Mouse (Mus musculus) myocyte (in vitro differentiated cells): ENCODE data around the gene Wdr38. TPM values are rescaled to one million over a fixed set of nuclear protein-coding genes. Genes with fewer than 3 reads are reported as not detected.

ENCODE experiments used
- H3K27me3 ChIP-seq: one replicate; pipeline ENCODE4 v1.6.1; 2011; ENCODE audit not compliant: control insufficient read depth, insufficient read depth, insufficient read length
- H3K36me3 ChIP-seq: one replicate; pipeline ENCODE4 v1.6.1; 2011; ENCODE audit not compliant: control insufficient read depth, insufficient read depth
- H3K4me2 ChIP-seq: one replicate; pipeline ENCODE4 v1.6.1; 2011; ENCODE audit warnings: low read depth, control low read depth
- H3K4me3 ChIP-seq: one replicate; pipeline ENCODE4 v1.5.1; 2011; ENCODE audit warnings: mild to moderate bottlenecking, control low read depth, moderate library complexity
- H3K79me2 ChIP-seq: one replicate; pipeline ENCODE4 v1.6.1; 2011; ENCODE audit not compliant: control insufficient read depth, insufficient read depth
- H3ac ChIP-seq: one replicate; pipeline ENCODE4 v1.6.1; 2011; ENCODE audit not compliant: control insufficient read depth, insufficient read length
- CEBPB ChIP-seq: IDR thresholded peaks from 2 replicates; pipeline ENCODE4 v1.6.1; 2011; ENCODE audit warnings: mild to moderate bottlenecking, moderate library complexity; ENCODE audit not compliant: poor library complexity, insufficient read depth, severe bottlenecking
- E2F4 ChIP-seq: IDR thresholded peaks from one replicate; pipeline ENCODE4 v1.6.1; 2011; ENCODE audit warnings: mild to moderate bottlenecking, control low read depth, moderate library complexity; ENCODE audit not compliant: insufficient read depth
- MAX ChIP-seq: IDR thresholded peaks from one replicate; pipeline ENCODE4 v1.6.1; 2011; ENCODE audit warnings: low read depth, mild to moderate bottlenecking, control low read depth
- MYOD1 ChIP-seq, 3 experiments: IDR thresholded peaks; one replicate each; pipeline ENCODE4 v1.6.1; 2011; ENCODE audit warnings: control low read depth in 2 of 3, low read depth in 2 of 3, mild to moderate bottlenecking in 2 of 3, moderate library complexity in 1 of 3; ENCODE audit not compliant: insufficient read length in 2 of 3, control insufficient read depth in 1 of 3
- MYOG ChIP-seq, 3 experiments: IDR thresholded peaks; one replicate each; pipeline ENCODE4 v1.6.1; 2011; ENCODE audit warnings: control low read depth in 2 of 3, low read depth in 2 of 3, mild to moderate bottlenecking in 2 of 3; ENCODE audit not compliant: insufficient read length in 2 of 3, control insufficient read depth in 1 of 3, insufficient read depth in 1 of 3
- POLR2A ChIP-seq: IDR thresholded peaks from one replicate; pipeline ENCODE4 v1.6.1; 2011; ENCODE audit warnings: low read depth, mild to moderate bottlenecking, control low read depth, moderate library complexity; ENCODE audit not compliant: insufficient read length
- POLR2AphosphoS2 ChIP-seq: IDR thresholded peaks from one replicate; pipeline ENCODE4 v1.6.1; 2011; ENCODE audit warnings: low read depth, control low read depth; ENCODE audit not compliant: insufficient read length
- REST ChIP-seq: IDR thresholded peaks from one replicate; pipeline ENCODE4 v1.6.1; 2011; ENCODE audit warnings: mild to moderate bottlenecking, control low read depth, moderate library complexity; ENCODE audit not compliant: insufficient read depth, insufficient read length
- SRF ChIP-seq: IDR thresholded peaks from one replicate; pipeline ENCODE4 v1.6.1; 2011; ENCODE audit warnings: low read depth; ENCODE audit not compliant: control insufficient read depth, insufficient read length
- TCF12 ChIP-seq: IDR thresholded peaks from one replicate; pipeline ENCODE4 v1.6.1; 2011; ENCODE audit warnings: mild to moderate bottlenecking, control low read depth; ENCODE audit not compliant: poor library complexity, insufficient read depth, severe bottlenecking
- TCF3 ChIP-seq: IDR thresholded peaks from one replicate; pipeline ENCODE4 v1.6.1; 2011; ENCODE audit warnings: low read depth, control low read depth; ENCODE audit not compliant: insufficient read length
- USF1 ChIP-seq: IDR thresholded peaks from one replicate; pipeline ENCODE4 v1.6.1; 2011; ENCODE audit warnings: low read depth, mild to moderate bottlenecking, control low read depth, moderate library complexity
- polyA plus RNA-seq: library from polyadenylated mRNA; unstranded; fragments of >200 nt; fragmentation: generic; extraction: Trizol; gene quantifications from one replicate; pipeline ENCODE4 v1.2.1, GENCODE M21; 2012; ENCODE audit warnings: missing spikeins

Gene Wdr38
- polyA plus RNA-seq, 1 experiment, result 0.66 TPM

DNA sequence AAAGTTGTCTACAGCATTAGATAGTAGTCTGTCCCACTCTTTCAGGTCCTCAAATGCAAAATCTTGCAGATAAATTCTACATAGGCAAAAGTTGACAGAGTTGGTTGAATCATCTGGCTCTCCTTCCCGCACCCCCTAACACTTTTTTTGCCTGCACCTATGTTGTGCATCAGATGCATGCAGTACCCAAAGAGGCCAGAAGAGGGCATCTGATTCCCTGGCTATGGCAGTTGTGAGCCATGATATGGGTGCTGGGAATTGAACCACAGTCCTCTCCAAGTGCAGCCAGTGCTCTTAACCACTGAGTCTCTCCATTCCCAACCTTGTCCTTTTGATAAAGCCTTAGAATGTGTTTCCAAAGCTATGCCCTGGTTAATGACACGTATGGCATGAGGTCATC, 13.8 kb upstream of the Wdr38 start:
- H3K79me2 ChIP-seq, result no peaks in the 10 kb centered on the region
- H3K4me2 ChIP-seq, result no peak overlapping the region
- H3K27me3 ChIP-seq, result no peaks in the 10 kb centered on the region
- TF ChIP-seq SRF (no peak), E2F4 (no peak), CEBPB (no peak), MYOG (IDR thresholded peaks at IDR 0.05; ENCODE audit: control insufficient read depth in 1 of 3, insufficient read depth in 1 of 3, insufficient read length in 2 of 3, low read depth in 2 of 3) (no peak), REST (no peak), USF1 (no peak), MYOD1 (IDR thresholded peaks at IDR 0.05; ENCODE audit: control insufficient read depth in 1 of 3, insufficient read length in 2 of 3, low read depth in 2 of 3) (no peak), POLR2A (no peak), TCF12 (no peak), MAX (no peak), TCF3 (no peak), POLR2AphosphoS2 (no peak)
- H3K4me3 ChIP-seq, result no peak overlapping the region
- no peaks in the 10 kb centered on the region for H3K36me3 ChIP-seq
- H3ac ChIP-seq, result no peak overlapping the region

DNA sequence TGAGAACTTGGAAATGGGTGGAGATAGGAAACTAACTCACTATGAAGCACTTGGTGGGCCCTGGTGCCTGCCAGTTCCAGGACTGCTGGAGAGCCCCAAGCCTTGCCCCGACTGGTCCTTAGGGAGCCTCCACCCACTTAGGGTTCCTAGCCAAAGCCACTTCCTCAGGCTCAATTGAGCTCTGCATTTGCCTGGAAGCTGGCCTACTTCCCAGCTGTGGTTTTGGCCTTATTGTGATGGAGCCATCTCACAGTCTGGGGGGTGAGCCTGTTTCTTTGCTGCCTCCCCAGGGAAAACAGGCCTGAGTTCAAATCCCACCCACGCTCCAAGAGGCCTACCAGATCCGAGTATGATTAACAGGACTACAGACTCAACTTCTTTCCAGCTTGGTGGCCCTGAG, 10.7 kb upstream of the Wdr38 start:
- no peaks in the 10 kb centered on the region for H3K36me3 ChIP-seq
- H3K79me2 ChIP-seq, result no peaks in the 10 kb centered on the region
- H3ac ChIP-seq, result no peak overlapping the region
- H3K27me3 ChIP-seq, result no peaks in the 10 kb centered on the region
- TF ChIP-seq REST, result no peak
- TF ChIP-seq MYOG (IDR thresholded peaks at IDR 0.05; ENCODE audit: control insufficient read depth in 1 of 3, insufficient read depth in 1 of 3, insufficient read length in 2 of 3, low read depth in 2 of 3), result peak in 1 of 3 experiments; percentile 64
- no peak for TF ChIP-seq USF1
- TF ChIP-seq MYOD1 (IDR thresholded peaks at IDR 0.05; ENCODE audit: control insufficient read depth in 1 of 3, insufficient read length in 2 of 3, low read depth in 2 of 3), result peak in 1 of 3 experiments; percentile 42
- peak; percentile 53 for TF ChIP-seq SRF
- TF ChIP-seq POLR2AphosphoS2, result no peak
- TF ChIP-seq MAX, result no peak
- TF ChIP-seq TCF12, result no peak
- TF ChIP-seq TCF3, result no peak
- peak; percentile 28; the same call in 1 of the 2 replicates for TF ChIP-seq CEBPB
- H3K4me2 ChIP-seq, result peak overlapping the region; percentile 50
- no peak overlapping the region for H3K4me3 ChIP-seq

DNA sequence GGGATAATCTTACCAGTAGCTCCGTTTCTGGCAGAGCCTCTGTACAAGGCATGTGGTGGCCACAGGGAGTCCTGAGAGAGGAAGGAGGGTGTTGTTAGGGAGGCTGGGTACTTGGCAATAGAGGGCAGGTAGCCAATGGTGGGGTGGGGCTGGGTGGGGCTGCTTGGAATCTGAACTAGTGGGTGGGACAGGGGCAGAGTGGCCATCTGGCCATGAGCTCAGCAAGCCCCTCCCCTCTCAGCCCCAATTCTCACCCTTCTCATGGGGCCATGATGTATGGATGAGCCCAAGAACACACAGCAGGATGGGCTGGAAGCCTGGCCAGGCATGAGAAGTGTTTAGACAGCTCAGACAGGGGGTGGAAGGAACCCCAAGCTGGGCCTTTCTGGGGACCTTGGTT, 9.9 kb upstream of the Wdr38 start:
- H3K27me3 ChIP-seq, result no peaks in the 10 kb centered on the region
- H3K4me3 ChIP-seq, result no peak overlapping the region
- H3K36me3 ChIP-seq, result no peaks in the 10 kb centered on the region
- TF ChIP-seq CEBPB (no peak), MYOG (IDR thresholded peaks at IDR 0.05; ENCODE audit: control insufficient read depth in 1 of 3, insufficient read depth in 1 of 3, insufficient read length in 2 of 3, low read depth in 2 of 3) (peak in 1 of 3 experiments; percentile 63)
- H3K79me2 ChIP-seq, result no peaks in the 10 kb centered on the region
- H3K4me2 ChIP-seq, result peak overlapping the region; percentile 60
- H3ac ChIP-seq, result no peak overlapping the region

DNA sequence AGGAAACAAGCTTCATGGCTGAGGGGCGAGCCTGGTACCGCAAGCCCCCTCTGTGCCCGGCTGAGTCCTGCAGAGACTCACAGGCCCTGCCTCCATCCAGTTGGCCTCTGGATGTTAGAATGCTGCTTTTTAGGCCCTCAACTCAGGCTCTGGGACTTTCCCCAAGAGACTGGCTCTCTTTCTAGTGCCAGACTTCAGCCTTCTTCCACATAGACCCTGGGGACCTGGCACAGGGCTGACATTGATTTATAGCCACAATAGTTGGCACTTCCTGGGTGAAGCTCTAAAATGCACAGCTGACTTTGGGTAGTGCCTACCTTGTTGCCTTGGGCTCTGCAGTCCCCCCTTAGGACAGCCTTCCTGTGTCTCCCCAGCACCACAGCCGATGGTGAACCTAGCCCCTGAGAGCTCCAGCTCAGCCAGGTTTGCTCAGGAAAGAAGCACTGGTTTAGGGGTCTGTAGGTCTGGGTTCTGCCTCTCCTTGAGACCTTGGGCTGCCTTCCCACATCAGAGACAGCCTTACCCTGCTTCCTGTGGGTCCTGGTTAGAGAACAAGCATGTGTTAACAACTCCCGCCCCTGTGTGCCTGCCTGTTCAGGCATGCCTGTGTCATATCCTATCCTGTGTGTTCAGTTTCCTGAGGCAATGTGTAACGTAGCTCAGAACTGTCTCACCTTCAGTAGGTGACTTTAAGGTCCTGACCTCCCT, 9.3 kb upstream of the Wdr38 start:
- TF ChIP-seq MYOD1 (IDR thresholded peaks at IDR 0.05; ENCODE audit: control insufficient read depth in 1 of 3, insufficient read length in 2 of 3, low read depth in 2 of 3) (no peak), REST (no peak), TCF3 (no peak), POLR2AphosphoS2 (no peak), MYOG (IDR thresholded peaks at IDR 0.05; ENCODE audit: control insufficient read depth in 1 of 3, insufficient read depth in 1 of 3, insufficient read length in 2 of 3, low read depth in 2 of 3) (no peak), MAX (no peak), SRF (no peak)
- peak overlapping the region; percentile 60 for H3K4me2 ChIP-seq
- H3K36me3 ChIP-seq, result no peaks in the 10 kb centered on the region
- H3ac ChIP-seq, result no peak overlapping the region
- no peaks in the 10 kb centered on the region for H3K27me3 ChIP-seq
- no peaks in the 10 kb centered on the region for H3K79me2 ChIP-seq
- no peak overlapping the region for H3K4me3 ChIP-seq

DNA sequence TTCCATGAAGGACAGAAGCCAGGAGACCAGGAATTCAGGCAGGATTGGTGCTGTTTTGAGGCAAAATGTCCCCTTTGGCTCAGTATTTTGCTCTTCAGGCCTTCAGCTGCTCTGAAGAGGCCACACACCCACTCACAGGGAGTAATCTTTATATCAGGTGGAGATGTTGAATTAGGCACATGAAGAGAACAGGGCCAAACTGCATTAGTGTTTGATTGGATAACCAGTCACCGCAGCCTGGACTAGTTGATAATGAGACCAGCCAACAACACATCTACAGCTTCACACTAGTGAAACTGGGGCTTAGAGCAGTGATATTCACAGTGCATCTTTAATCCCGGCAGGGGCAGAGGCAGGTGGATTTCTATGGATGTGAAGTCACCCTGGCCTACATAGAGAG, 8.3 kb upstream of the Wdr38 start:
- no peaks in the 10 kb centered on the region for H3K79me2 ChIP-seq

More for the DNA sequence above, 8.3 kb upstream of the Wdr38 start:
- Histone ChIP-seq H3K4me2 (no peak overlapping the region), H3ac (no peak overlapping the region), H3K27me3 (no peaks in the 10 kb centered on the region), H3K4me3 (no peak overlapping the region), H3K36me3 (no peaks in the 10 kb centered on the region)
- TF ChIP-seq CEBPB (no peak), MYOG (IDR thresholded peaks at IDR 0.05; ENCODE audit: control insufficient read depth in 1 of 3, insufficient read depth in 1 of 3, insufficient read length in 2 of 3, low read depth in 2 of 3) (no peak), REST (no peak), E2F4 (no peak), POLR2A (no peak), MYOD1 (IDR thresholded peaks at IDR 0.05; ENCODE audit: control insufficient read depth in 1 of 3, insufficient read length in 2 of 3, low read depth in 2 of 3) (no peak), POLR2AphosphoS2 (no peak), TCF12 (no peak), USF1 (no peak), TCF3 (no peak), SRF (no peak)
